ENCODE assay signal across 9 mouse cellular contexts in genomic region chr3:101162536-101163159, GRCm38 (mm10). TPM values are rescaled to one million over a fixed set of nuclear protein-coding genes. Genes with fewer than 3 reads are reported as not detected.
DNase-seq lines count a peak whose midpoint lies in the region; ATAC-seq and TF ChIP-seq lines count a peak whose summit lies in the region.
"Had no signal": no experiment of that assay in that cellular context is flagged by ENCODE, and none has a peak within 500 bp of the region (broad histone marks: within the 10 kb centered on the region; RNA-seq: fewer than 3 reads in every experiment).

No protein-coding gene starts in this region.

- no peak for TF ChIP-seq CTCF in intestine, postnatal 0 days (IDR thresholded peaks at IDR 0.05; ENCODE audit: low read depth)
- TF ChIP-seq CTCF in liver, postnatal 0 days (IDR thresholded peaks at IDR 0.05; ENCODE audit: low read depth), result no peak

- 46% methylated on average over 14 of the region's 14 CpGs for WGBS in neural tube, embryonic 11.5 days
- WGBS in forebrain, embryonic 14.5 days, result 59% methylated on average over 14 of the region's 14 CpGs
- 46% methylated on average over 14 of the region's 14 CpGs for WGBS in intestine, postnatal 0 days
- 49% methylated on average over 14 of the region's 14 CpGs for WGBS in liver, postnatal 0 days (ENCODE audit: insufficient replicate concordance)

- TF ChIP-seq EP300 in liver, postnatal 0 days (IDR thresholded peaks at IDR 0.05; ENCODE audit: low read depth), result no peak

- H3K36me3 ChIP-seq in neural tube, embryonic 11.5 days (ENCODE audit: control insufficient read depth, insufficient read depth, low read length), result no peaks in the 10 kb centered on the region
- H3K36me3 ChIP-seq in forebrain, embryonic 14.5 days (ENCODE audit: control insufficient read depth, insufficient read depth, low read length), result no peaks in the 10 kb centered on the region
- no peaks in the 10 kb centered on the region for H3K36me3 ChIP-seq in intestine, postnatal 0 days (ENCODE audit: control insufficient read depth, insufficient read depth)
- no peaks in the 10 kb centered on the region for H3K36me3 ChIP-seq in liver, postnatal 0 days (replicated peaks; ENCODE audit: insufficient read depth, low read length)

- intact Hi-C loops in gastrocnemius, postnatal 36 days (cut with DNase I), result no loop called here

- DNase-seq in neural tube, embryonic 11.5 days (ENCODE audit: low spot score), result peak; percentile 46
- no peak for DNase-seq in neural tube, embryonic 10.5 days (ENCODE audit: extremely low spot score, low spot score)
- DNase-seq in forebrain, embryonic 14.5 days (ENCODE audit: low spot score), result peak; percentile 19
- no peak for DNase-seq in liver, postnatal 0 days
- no peak for DNase-seq in gastrocnemius, postnatal 36 days
- DNase-seq in layer of hippocampus, adult 9-10 months (ENCODE audit: low spot score), result no peak

- peaks cover 7% of the 10 kb centered on the region for H3K4me1 ChIP-seq in neural tube, embryonic 11.5 days (ENCODE audit: control insufficient read depth, insufficient read depth, low read length)
- peaks cover 12% of the 10 kb centered on the region for H3K4me1 ChIP-seq in forebrain, embryonic 14.5 days (ENCODE audit: control insufficient read depth, insufficient read depth, low read length)
- no peaks in the 10 kb centered on the region for H3K4me1 ChIP-seq in intestine, postnatal 0 days (replicated peaks; ENCODE audit: control insufficient read depth, insufficient read depth, low read length)
- no peaks in the 10 kb centered on the region; the same call in 1 of the 2 replicates for H3K4me1 ChIP-seq in liver, postnatal 0 days (ENCODE audit: insufficient read depth)

- H3K4me3 ChIP-seq in neural tube, embryonic 11.5 days (ENCODE audit: low read depth, low read length), result no peak overlapping the region
- H3K4me3 ChIP-seq in forebrain, embryonic 14.5 days (ENCODE audit: low read depth, low read length), result no peak overlapping the region
- no peak overlapping the region for H3K4me3 ChIP-seq in intestine, postnatal 0 days (ENCODE audit: low read depth, low read length)
- no peak overlapping the region for H3K4me3 ChIP-seq in liver, postnatal 0 days (ENCODE audit: low read depth, low read length)

- no peak for ATAC-seq in neural tube, embryonic 11.5 days (ENCODE audit: insufficient read depth, low FRiP score, low TSS enrichment)
- no peak; the same call in 1 of the 2 replicates for ATAC-seq in forebrain, embryonic 14.5 days
- no peak for ATAC-seq in intestine, postnatal 0 days
- no peak for ATAC-seq in liver, postnatal 0 days
- no peak for ATAC-seq in erythroblast, adult 5-6 weeks (replicated peaks; ENCODE audit: low FRiP score, poor library complexity, severe bottlenecking)
- ATAC-seq: Patski had no signal

- H3K4me2 ChIP-seq in neural tube, embryonic 11.5 days (ENCODE audit: low read depth), result no peak overlapping the region
- H3K4me2 ChIP-seq in forebrain, embryonic 14.5 days (ENCODE audit: low read length), result no peak overlapping the region
- 0 out of 2 replicates have a peak overlapping the region, but pooled peaks have one; percentile 3 for H3K4me2 ChIP-seq in intestine, postnatal 0 days (replicated peaks; ENCODE audit: low read depth)
- H3K4me2 ChIP-seq in liver, postnatal 0 days (ENCODE audit: low read depth, low read length), result no peak overlapping the region

- H3K27ac ChIP-seq in neural tube, embryonic 11.5 days (ENCODE audit: low read depth, low read length), result no peak overlapping the region
- H3K27ac ChIP-seq in forebrain, embryonic 14.5 days (ENCODE audit: low read depth, low read length), result no peak overlapping the region
- no peak overlapping the region for H3K27ac ChIP-seq in intestine, postnatal 0 days (ENCODE audit: low read depth, low read length)
- H3K27ac ChIP-seq in liver, postnatal 0 days (ENCODE audit: low read depth), result no peak overlapping the region

- no peak overlapping the region for H3K9ac ChIP-seq in neural tube, embryonic 11.5 days (ENCODE audit: low read length)
- no peak overlapping the region for H3K9ac ChIP-seq in forebrain, embryonic 14.5 days (ENCODE audit: low read length)
- H3K9ac ChIP-seq in intestine, postnatal 0 days (ENCODE audit: low read depth, low read length), result no peak overlapping the region
- H3K9ac ChIP-seq in liver, postnatal 0 days (replicated peaks), result no peak overlapping the region

- H3K9me3 ChIP-seq in neural tube, embryonic 11.5 days (ENCODE audit: control insufficient read depth, low read length), result no peaks in the 10 kb centered on the region
- no peaks in the 10 kb centered on the region for H3K9me3 ChIP-seq in forebrain, embryonic 14.5 days (replicated peaks; ENCODE audit: control insufficient read depth, low read length)
- no peaks in the 10 kb centered on the region for H3K9me3 ChIP-seq in intestine, postnatal 0 days (ENCODE audit: control insufficient read depth)
- no peaks in the 10 kb centered on the region for H3K9me3 ChIP-seq in liver, postnatal 0 days (ENCODE audit: low read length)

- H3K27me3 ChIP-seq in neural tube, embryonic 11.5 days (ENCODE audit: control insufficient read depth, insufficient read depth, low read length), result no peaks in the 10 kb centered on the region
- no peaks in the 10 kb centered on the region; the same call in 1 of the 2 replicates for H3K27me3 ChIP-seq in forebrain, embryonic 14.5 days (replicated peaks; ENCODE audit: control insufficient read depth, insufficient read depth, low read length)
- no peaks in the 10 kb centered on the region for H3K27me3 ChIP-seq in intestine, postnatal 0 days (replicated peaks; ENCODE audit: control insufficient read depth, insufficient read depth, low read length)
- no peaks in the 10 kb centered on the region for H3K27me3 ChIP-seq in liver, postnatal 0 days (ENCODE audit: insufficient read depth, low read length)
- H3K27me3 ChIP-seq: Patski had no signal

RNA-seq across cellular contexts. Expression of gene Ptgfrn, which starts 52.6 kb away (rescaled TPM):
- 3.1 and 3.6 TPM in 2 replicates for polyA plus RNA-seq in neural tube, embryonic 11.5 days (2014; fragmentation: Nextera tagmentation; extraction: Ambion mirVana)
- polyA plus RNA-seq in forebrain, embryonic 14.5 days (2014; fragmentation: Nextera tagmentation; extraction: Ambion mirVana), result 3.4 and 4.5 TPM in 2 replicates
- 5.6 and 6.1 TPM in 2 replicates for polyA plus RNA-seq in intestine, postnatal 0 days (2015; fragmentation: Nextera tagmentation; extraction: Ambion mirVana)
- 0.26 and 0.35 TPM in 2 replicates for polyA plus RNA-seq in liver, postnatal 0 days (2015; fragmentation: Nextera tagmentation; extraction: Ambion mirVana)
- total RNA-seq in gastrocnemius, postnatal 36 days (2021), result 10 to 100 TPM; 11.7 to 14.0 TPM
- total RNA-seq in erythroblast, adult 5-6 weeks (2015; ENCODE audit: low replicate concordance), result 6.3 TPM in 1 of 2 replicates, not detected in the other
- total RNA-seq in erythroblast, adult 5-6 weeks (2017; ENCODE audit: low replicate concordance), result 0.09 TPM in 1 of 2 replicates, not detected in the other

Comparison
In these comparisons a context has a peak if more than half of its experiments do, and no peak if none do; other contexts are left out.
1. DNase-seq: peak in neural tube, embryonic 11.5 days (single experiment) and forebrain, embryonic 14.5 days (single experiment); none in neural tube, embryonic 10.5 days (single experiment), liver, postnatal 0 days (single experiment), gastrocnemius, postnatal 36 days (0 of 2) and layer of hippocampus, adult 9-10 months (single experiment).